Mouse (Mus musculus) forebrain, embryonic 10.5 days (tissue): ENCODE results near the gene BC004004. TPM values are rescaled to one million over a fixed set of nuclear protein-coding genes. Genes with fewer than 3 reads are reported as not detected.
"Not testable (repeated sequence)": the region's sequence is repeated elsewhere in the genome, so short reads cannot be mapped to it uniquely, and the experiment has no call there.

Experiments
- DNase-seq: peaks from one replicate; pipeline ENCODE4 v3.0.0-alpha.2; 2017; ENCODE audit warnings: low spot score; ENCODE audit errors: extremely low spot score
- H3K27ac ChIP-seq: fragments of 300-500 bp; sonication (generic); 2 replicates; pipeline ENCODE4 v1.5.1; 2016; ENCODE audit warnings: mild to moderate bottlenecking
- H3K27me3 ChIP-seq: fragments of 300-500 bp; sonication (generic); 2 replicates; pipeline ENCODE4 v1.6.1; 2016; ENCODE audit warnings: mild to moderate bottlenecking; ENCODE audit not compliant: poor library complexity, severe bottlenecking
- H3K36me3 ChIP-seq: fragments of 300-500 bp; sonication (generic); replicated peaks from 2 replicates; pipeline ENCODE4 v1.6.1; 2016; ENCODE audit warnings: mild to moderate bottlenecking, moderate library complexity
- H3K4me1 ChIP-seq: fragments of 300-500 bp; sonication (generic); 2 replicates; pipeline ENCODE4 v1.6.1; 2016
- H3K4me3 ChIP-seq: fragments of 300-500 bp; sonication (generic); 2 replicates; pipeline ENCODE4 v1.5.1; 2016; ENCODE audit warnings: mild to moderate bottlenecking, moderate library complexity
- H3K9me3 ChIP-seq: fragments of 300-500 bp; sonication (generic); 2 replicates; pipeline ENCODE4 v1.6.1; 2016; ENCODE audit warnings: mild to moderate bottlenecking, moderate library complexity
- WGBS: fragments of 180-500 bp; shearing (Covaris S2); methylation state at CpG from one replicate; pipeline ENCODE4 v1.1.7; 2016; 5-methylcytosine and 5-hydroxymethylcytosine counted together
- polyA plus RNA-seq: library from polyadenylated mRNA; unstranded; fragments of >200 nt; fragmentation: Nextera tagmentation; extraction: Ambion mirVana; gene quantifications from 2 replicates; pipeline ENCODE4 v1.2.1, GENCODE M21; 2016

Gene BC004004
- polyA plus RNA-seq, 1 experiment from 2014 or later, result 56.6 TPM

GRCm38 (mm10) chr17:29339170-29339768 lies 70.7 kb downstream of the BC004004 start:
- WGBS, result 87% methylated on average over 11 of the region's 11 CpGs
- peaks cover 93% of the 10 kb centered on the region for H3K36me3 ChIP-seq

GRCm38 (mm10) chr17:29340406-29341261 lies 72.0 kb downstream of the BC004004 start:
- Histone ChIP-seq H3K9me3 (no peaks in the 10 kb centered on the region), H3K27ac (peak overlapping the region; percentile 77), H3K27me3 (no peaks in the 10 kb centered on the region), H3K36me3 (peaks cover 93% of the 10 kb centered on the region), H3K4me3 (no peak overlapping the region), H3K4me1 (peaks cover 34% of the 10 kb centered on the region)
- DNase-seq, result no peak
- 85% methylated on average over 18 of the region's 18 CpGs for WGBS

More at GRCm38 (mm10) chr17:29339170-29339768, 70.7 kb downstream of the BC004004 start:
- Histone ChIP-seq H3K27ac (peak overlapping the region; percentile 48; the same call in 1 of the 2 replicates), H3K27me3 (no peaks in the 10 kb centered on the region), H3K4me1 (peaks cover 28% of the 10 kb centered on the region), H3K4me3 (no peak overlapping the region), H3K9me3 (no peaks in the 10 kb centered on the region)
- DNase-seq, result no peak

GRCm38 (mm10) chr17:29341591-29342003 lies 73.0 kb downstream of the BC004004 start:
- Histone ChIP-seq H3K27me3 (no peaks in the 10 kb centered on the region), H3K4me1 (peaks cover 43% of the 10 kb centered on the region), H3K27ac (peak overlapping the region; percentile 77), H3K9me3 (no peaks in the 10 kb centered on the region), H3K36me3 (peaks cover 85% of the 10 kb centered on the region), H3K4me3 (peak overlapping the region; percentile 9; the same call in 1 of the 2 replicates)
- peak; percentile 35 for DNase-seq
- 26% methylated on average over 9 of the region's 9 CpGs for WGBS

GRCm38 (mm10) chr17:29342010-29342910 lies 73.7 kb downstream of the BC004004 start:
- WGBS, result 56% methylated on average over 13 of the region's 13 CpGs
- H3K9me3 ChIP-seq, result no peaks in the 10 kb centered on the region
- H3K4me1 ChIP-seq, result peaks cover 48% of the 10 kb centered on the region
- DNase-seq, result no peak
- no peak overlapping the region for H3K4me3 ChIP-seq
- H3K36me3 ChIP-seq, result peaks cover 78% of the 10 kb centered on the region
- H3K27ac ChIP-seq, result peak overlapping the region; percentile 77; the same call in 1 of the 2 replicates
- no peaks in the 10 kb centered on the region for H3K27me3 ChIP-seq

GRCm38 (mm10) chr17:29343241-29343640 lies 74.7 kb downstream of the BC004004 start:
- 91% methylated on average over 5 of the region's 5 CpGs for WGBS
- no peak for DNase-seq
- Histone ChIP-seq H3K36me3 (peaks cover 68% of the 10 kb centered on the region), H3K4me3 (no peak overlapping the region), H3K27me3 (no peaks in the 10 kb centered on the region), H3K4me1 (peaks cover 55% of the 10 kb centered on the region), H3K9me3 (no peaks in the 10 kb centered on the region), H3K27ac (no peak overlapping the region)

GRCm38 (mm10) chr17:29345272-29345671 lies 76.7 kb downstream of the BC004004 start:
- Histone ChIP-seq H3K4me1 (peaks cover 61% of the 10 kb centered on the region), H3K36me3 (peaks cover 48% of the 10 kb centered on the region), H3K4me3 (no peak overlapping the region), H3K27me3 (no peaks in the 10 kb centered on the region), H3K9me3 (no peaks in the 10 kb centered on the region), H3K27ac (no peak overlapping the region)
- no peak for DNase-seq
- WGBS, result 95% methylated on average over 12 of the region's 12 CpGs

- H3K4me1 ChIP-seq, result peaks cover 47% of the 10 kb centered on the region
- no peaks in the 10 kb centered on the region for H3K27me3 ChIP-seq
- H3K9me3 ChIP-seq, result no peaks in the 10 kb centered on the region
- peaks cover 39% of the 10 kb centered on the region for H3K36me3 ChIP-seq
- 6% methylated on average over 11 of the region's 11 CpGs for whole genome bisulfite sequencing
- H3K27ac ChIP-seq, result peak overlapping the region; percentile 96
- peak overlapping the region; percentile 96 for H3K4me3 ChIP-seq
- DNase-seq, result peak; percentile 45
Measured at GRCm38 (mm10) chr17:29346496-29347125, 78.0 kb downstream of the BC004004 start.

- Histone ChIP-seq H3K4me1 (peaks cover 41% of the 10 kb centered on the region), H3K27ac (peak overlapping the region; percentile 96), H3K4me3 (peak overlapping the region; percentile 96), H3K9me3 (no peaks in the 10 kb centered on the region), H3K36me3 (peaks cover 33% of the 10 kb centered on the region), H3K27me3 (no peaks in the 10 kb centered on the region)
- peak; percentile 50 for DNase-seq
- under 1% methylated on average over 45 of the region's 45 CpGs for WGBS
Measured at GRCm38 (mm10) chr17:29347126-29347644, 78.6 kb downstream of the BC004004 start.

- Histone ChIP-seq H3K27me3 (no peaks in the 10 kb centered on the region), H3K9me3 (no peaks in the 10 kb centered on the region), H3K27ac (peak within 1 kb of the TSS; percentile 96), H3K36me3 (peaks cover 27% of the 10 kb centered on the region), H3K4me3 (peak within 1 kb of the TSS; percentile 96), H3K4me1 (peaks cover 36% of the 10 kb centered on the region)
- peak; percentile 98 for DNase-seq
- under 1% methylated on average over 53 of the region's 53 CpGs for WGBS
Measured at GRCm38 (mm10) chr17:29347645-29348256, 79.2 kb downstream of the BC004004 start, which contains the start of gene Mtch1. TSS of gene Mtch1 (minus strand) at chr17:29347934.

- H3K36me3 ChIP-seq, result peaks cover 15% of the 10 kb centered on the region
- no peak for DNase-seq
- no peaks in the 10 kb centered on the region for H3K9me3 ChIP-seq
- no peaks in the 10 kb centered on the region for H3K27me3 ChIP-seq
- peaks cover 32% of the 10 kb centered on the region for H3K4me1 ChIP-seq
- 0 out of 2 replicates have a peak overlapping the region, but pooled peaks have one; percentile 2 for H3K27ac ChIP-seq
- H3K4me3 ChIP-seq, result no peak overlapping the region
- WGBS, result 91% methylated on average over 2 of the region's 2 CpGs
Measured at GRCm38 (mm10) chr17:29348996-29349395, 80.4 kb downstream of the BC004004 start.

- H3K4me3 ChIP-seq, DNase-seq, H3K36me3 ChIP-seq, H3K27ac ChIP-seq, H3K9me3 ChIP-seq, H3K27me3 ChIP-seq: not testable (repeated sequence)
- peaks cover 39% of the 10 kb centered on the region for H3K4me1 ChIP-seq
- 64% methylated on average over 5 of the region's 5 CpGs for WGBS
Measured at GRCm38 (mm10) chr17:29351056-29351455, 82.5 kb downstream of the BC004004 start.
